Mouse (Mus musculus) olfactory bulb, adult 2 months (tissue): ENCODE measurements around the gene Gata5. TPM values are rescaled to one million over a fixed set of nuclear protein-coding genes. Genes with fewer than 3 reads are reported as not detected.

Experiments used
- H3K27ac ChIP-seq: fragments of 200-500 bp; 2 replicates; pipeline ENCODE4 v1.5.1; 2012; ENCODE audit warnings: low read depth, low read length; ENCODE audit not compliant: insufficient read depth
- H3K4me1 ChIP-seq: fragments of 200-500 bp; 2 replicates; pipeline ENCODE4 v1.6.1; 2012; ENCODE audit warnings: low read length; ENCODE audit not compliant: control insufficient read depth, insufficient read depth
- H3K4me3 ChIP-seq: fragments of 200-500 bp; 2 replicates; pipeline ENCODE4 v1.5.1; 2012; ENCODE audit warnings: mild to moderate bottlenecking, low read depth, low read length, moderate library complexity; ENCODE audit not compliant: insufficient read depth
- CTCF ChIP-seq: fragments of 200-500 bp; IDR thresholded peaks from 2 replicates; pipeline ENCODE4 v1.5.1; 2012; ENCODE audit warnings: low read depth, mild to moderate bottlenecking, low read length, moderate library complexity; ENCODE audit not compliant: insufficient read depth
- POLR2A ChIP-seq: fragments of 200-500 bp; IDR thresholded peaks from 2 replicates; pipeline ENCODE4 v1.6.1; 2012; ENCODE audit warnings: mild to moderate bottlenecking, low read depth, low read length, moderate library complexity; ENCODE audit not compliant: insufficient read depth
- WGBS: fragments of 180-500 bp; shearing (Covaris S2); methylation state at CpG from one replicate; pipeline ENCODE4 v1.1.7; 2018; 5-methylcytosine and 5-hydroxymethylcytosine counted together
- polyA plus RNA-seq: library from polyadenylated mRNA; stranded (reverse); fragments of >200 nt; gene quantifications from 2 replicates; pipeline ENCODE4 v1.2.4, GENCODE M21; 2012; ENCODE audit warnings: low replicate concordance; ENCODE audit not compliant: missing spikeins, insufficient read depth, insufficient read length

Gene Gata5
- polyA plus RNA-seq, 1 experiment = not detected

GRCm38 (mm10) chr2:180317591-180317990 is 16.9 kb downstream of the Gata5 start:
- Histone ChIP-seq H3K4me3 (no peak overlapping the region), H3K4me1 (no peaks in the 10 kb centered on the region), H3K27ac (no peak overlapping the region)
- TF ChIP-seq CTCF (no peak), POLR2A (no peak)
- WGBS = 80% methylated on average over 7 of the region's 7 CpGs

- TF ChIP-seq CTCF (no peak), POLR2A (no peak)
- WGBS = 81% methylated on average over 2 of the region's 2 CpGs
- H3K4me3 ChIP-seq = no peak overlapping the region
- no peak overlapping the region for H3K27ac ChIP-seq
- H3K4me1 ChIP-seq = no peaks in the 10 kb centered on the region
These were observed 20.2 kb downstream of the Gata5 start for GRCm38 (mm10) chr2:180314292-180314691.

- no peak overlapping the region for H3K4me3 ChIP-seq
- no peak overlapping the region for H3K27ac ChIP-seq
- 81% methylated on average over 4 of the region's 4 CpGs for WGBS
- 0 out of 2 replicates have a peak, but pooled peaks cover 3% of the 10 kb centered on the region for H3K4me1 ChIP-seq
- TF ChIP-seq POLR2A (no peak), CTCF (no peak)
These were observed 23.4 kb downstream of the Gata5 start for GRCm38 (mm10) chr2:180311147-180311546.

GRCm38 (mm10) chr2:180307680-180308079 is 26.8 kb downstream of the Gata5 start:
- WGBS = 70% methylated on average over 2 of the region's 2 CpGs
- no peak overlapping the region for H3K27ac ChIP-seq
- H3K4me3 ChIP-seq = no peak overlapping the region
- 0 out of 2 replicates have a peak, but pooled peaks cover 3% of the 10 kb centered on the region for H3K4me1 ChIP-seq
- TF ChIP-seq POLR2A (no peak), CTCF (no peak)

- 67% methylated on average over 8 of the region's 8 CpGs for WGBS
- H3K27ac ChIP-seq = no peak overlapping the region
- H3K4me1 ChIP-seq = 0 out of 2 replicates have a peak, but pooled peaks cover 3% of the 10 kb centered on the region
- no peak for TF ChIP-seq CTCF
- no peak for TF ChIP-seq POLR2A
- H3K4me3 ChIP-seq = no peak overlapping the region
These were observed 27.9 kb downstream of the Gata5 start for GRCm38 (mm10) chr2:180306423-180307168.

- no peak for TF ChIP-seq POLR2A
- no peak for TF ChIP-seq CTCF
- 74% methylated on average over 2 of the region's 2 CpGs for WGBS
- H3K4me3 ChIP-seq = no peak overlapping the region
- H3K27ac ChIP-seq = no peak overlapping the region
- 0 out of 2 replicates have a peak, but pooled peaks cover 3% of the 10 kb centered on the region for H3K4me1 ChIP-seq
These were observed 28.5 kb downstream of the Gata5 start for GRCm38 (mm10) chr2:180306009-180306408.

- TF ChIP-seq POLR2A (no peak), CTCF (no peak)
- Histone ChIP-seq H3K4me3 (no peak overlapping the region), H3K4me1 (0 out of 2 replicates have a peak, but pooled peaks cover 3% of the 10 kb centered on the region), H3K27ac (no peak overlapping the region)
- 86% methylated on average over 3 of the region's 3 CpGs for WGBS
These were observed 29.0 kb downstream of the Gata5 start for GRCm38 (mm10) chr2:180305490-180305889.

GRCm38 (mm10) chr2:180304554-180304953 is 29.9 kb downstream of the Gata5 start:
- WGBS = 52% methylated on average over 4 of the region's 4 CpGs
- Histone ChIP-seq H3K27ac (no peak overlapping the region), H3K4me3 (no peak overlapping the region), H3K4me1 (0 out of 2 replicates have a peak, but pooled peaks cover 3% of the 10 kb centered on the region)
- TF ChIP-seq CTCF (no peak), POLR2A (no peak)

- Histone ChIP-seq H3K27ac (no peak overlapping the region), H3K4me1 (0 out of 2 replicates have a peak, but pooled peaks cover 3% of the 10 kb centered on the region), H3K4me3 (no peak overlapping the region)
- 91% methylated on average over 12 of the region's 12 CpGs for WGBS
- TF ChIP-seq POLR2A (no peak), CTCF (no peak)
These were observed 31.0 kb downstream of the Gata5 start for GRCm38 (mm10) chr2:180303468-180303867.
